Mouse (Mus musculus): ENCODE measurements around the gene Gm44503. TPM values are rescaled to one million over a fixed set of nuclear protein-coding genes. Genes with fewer than 3 reads are reported as not detected.

The Gm44503 gene
- polyA plus RNA-seq (2015; fragmentation: Nextera tagmentation; extraction: Ambion mirVana), result not detected in 2 replicates

DNA sequence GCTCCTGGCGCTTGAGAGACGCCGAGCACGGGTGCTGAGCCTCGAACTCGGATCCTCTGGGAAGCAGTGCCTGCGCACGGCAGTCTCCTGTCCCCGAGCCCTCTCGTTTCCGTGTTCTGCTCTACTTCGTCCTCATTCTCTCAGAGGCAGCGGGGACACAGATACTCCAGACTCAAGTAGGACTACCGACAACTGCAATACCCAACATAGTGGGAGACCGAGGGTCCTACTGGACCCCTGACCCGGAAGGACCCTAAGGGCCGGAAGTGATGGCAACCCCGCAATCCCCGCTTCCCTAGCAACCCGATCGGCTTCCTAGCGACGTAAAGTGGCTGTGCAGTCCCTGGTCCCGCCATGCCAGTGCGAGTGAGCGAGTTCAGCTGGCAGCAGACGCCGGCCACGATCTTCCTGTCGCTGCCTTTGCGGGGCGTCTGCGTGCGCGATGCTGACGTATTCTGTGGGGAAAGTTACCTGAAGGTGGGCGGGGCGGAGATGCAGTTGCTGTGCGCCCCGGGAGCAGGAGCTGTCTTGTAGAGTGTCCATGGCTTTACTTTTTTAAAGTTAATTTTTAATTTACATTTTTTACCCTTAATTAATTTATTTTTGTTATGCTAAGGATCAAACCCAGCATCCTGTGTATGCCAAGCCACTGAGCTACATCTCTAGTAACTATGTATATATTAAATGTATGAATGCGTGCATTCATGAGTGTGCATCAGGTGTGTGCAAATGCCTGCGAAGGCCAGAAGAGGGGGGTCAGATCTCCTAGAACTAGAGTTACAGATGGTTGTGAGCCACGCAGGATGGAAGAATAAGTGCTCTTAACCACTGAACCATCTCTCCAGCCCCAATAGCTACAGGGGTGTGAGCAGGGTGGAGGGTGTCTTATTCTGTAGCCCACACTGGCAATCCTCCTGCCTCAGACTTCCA, at the start of gene Gm44503, which contains the start of gene Dyx1c1:
TSS of gene Gm44503 (plus strand) at position 332 of the 930 bp plus-strand sequence.
TSS of gene Dyx1c1 (plus strand) at position 265 of the 930 bp plus-strand sequence.
- Histone ChIP-seq H3K9ac (replicated peaks) (peak within 1 kb of the TSS; percentile 57), H3K27me3 (no peaks in the 10 kb centered on the region), H3K4me3 (replicated peaks) (peak within 1 kb of the TSS; percentile 58), H3K9me3 (no peaks in the 10 kb centered on the region), H3K4me1 (replicated peaks) (peaks cover 9% of the 10 kb centered on the region), H3K27ac (0 out of 2 replicates have a peak within 1 kb of the TSS, but pooled peaks have one; percentile 14), H3K4me2 (replicated peaks) (peak within 1 kb of the TSS; percentile 65), H3K36me3 (no peaks in the 10 kb centered on the region)
- ATAC-seq, result peak; percentile 98
- WGBS, result 2% methylated on average over 43 of the region's 43 CpGs

- no peak overlapping the region for H3K4me3 ChIP-seq (replicated peaks)
- no peaks in the 10 kb centered on the region for H3K9me3 ChIP-seq
- 94% methylated on average over 2 of the region's 2 CpGs for WGBS
- H3K9ac ChIP-seq (replicated peaks), result no peak overlapping the region
- H3K36me3 ChIP-seq, result 0 out of 2 replicates have a peak, but pooled peaks cover 6% of the 10 kb centered on the region
- ATAC-seq, result no peak
- H3K4me1 ChIP-seq (replicated peaks), result no peaks in the 10 kb centered on the region
- no peak overlapping the region for H3K4me2 ChIP-seq (replicated peaks)
- no peak overlapping the region for H3K27ac ChIP-seq
- no peaks in the 10 kb centered on the region for H3K27me3 ChIP-seq
These were observed 47.3 kb upstream of the Gm44503 start for GRCm38 (mm10) chr9:72911381-72911780.

GRCm38 (mm10) chr9:72913551-72913950, 45.1 kb upstream of the Gm44503 start:
- Histone ChIP-seq H3K27me3 (no peaks in the 10 kb centered on the region), H3K9me3 (no peaks in the 10 kb centered on the region), H3K4me3 (replicated peaks) (no peak overlapping the region), H3K4me2 (replicated peaks) (no peak overlapping the region), H3K27ac (no peak overlapping the region), H3K36me3 (0 out of 2 replicates have a peak, but pooled peaks cover under 1% of the 10 kb centered on the region), H3K9ac (replicated peaks) (no peak overlapping the region), H3K4me1 (replicated peaks) (no peaks in the 10 kb centered on the region)
- WGBS, result 80% methylated on average over 6 of the region's 6 CpGs
- ATAC-seq, result no peak

- no peak for ATAC-seq
- 79% methylated on average over 7 of the region's 7 CpGs for WGBS
- no peaks in the 10 kb centered on the region for H3K4me1 ChIP-seq (replicated peaks)
These were observed 42.9 kb upstream of the Gm44503 start for GRCm38 (mm10) chr9:72915728-72916127.

DNA sequence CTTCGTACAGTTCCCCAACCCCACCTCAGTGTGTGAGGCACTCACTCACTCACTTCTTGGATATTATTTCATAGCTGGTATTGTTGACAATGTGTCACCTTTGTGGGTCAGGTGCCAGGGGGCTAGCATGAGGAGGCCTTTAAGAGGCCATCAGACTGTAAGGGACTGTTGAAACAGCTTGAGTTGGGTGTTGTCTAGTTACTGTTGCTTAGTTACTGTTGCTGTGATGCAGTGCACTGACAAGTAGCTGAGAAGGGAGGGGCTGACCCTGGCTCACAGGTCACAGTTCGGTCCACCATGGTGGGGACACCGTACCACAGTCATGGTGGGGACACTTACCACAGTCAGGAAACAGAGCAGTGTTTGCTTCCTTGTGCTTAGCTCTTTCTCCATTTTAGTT, 35.6 kb upstream of the Gm44503 start:
- no peaks in the 10 kb centered on the region for H3K9me3 ChIP-seq
- H3K9ac ChIP-seq (replicated peaks), result no peak overlapping the region
- no peak overlapping the region for H3K27ac ChIP-seq
- no peak for ATAC-seq
- H3K4me3 ChIP-seq (replicated peaks), result no peak overlapping the region
- H3K4me2 ChIP-seq (replicated peaks), result no peak overlapping the region
- peaks cover 24% of the 10 kb centered on the region for H3K4me1 ChIP-seq (replicated peaks)
- WGBS, result 83% methylated on average over 3 of the region's 3 CpGs
- H3K27me3 ChIP-seq, result peaks cover 7% of the 10 kb centered on the region; the same call in 1 of the 2 replicates
- H3K36me3 ChIP-seq, result no peaks in the 10 kb centered on the region

More at GRCm38 (mm10) chr9:72915728-72916127, 42.9 kb upstream of the Gm44503 start:
- Histone ChIP-seq H3K4me3 (replicated peaks) (no peak overlapping the region), H3K36me3 (no peaks in the 10 kb centered on the region), H3K9me3 (no peaks in the 10 kb centered on the region), H3K9ac (replicated peaks) (no peak overlapping the region; the same call in 1 of the 2 replicates), H3K27ac (no peak overlapping the region), H3K27me3 (no peaks in the 10 kb centered on the region), H3K4me2 (replicated peaks) (no peak overlapping the region)

- H3K27me3 ChIP-seq, result peaks cover 7% of the 10 kb centered on the region; the same call in 1 of the 2 replicates
- WGBS, result under 1% methylated on average over 83 of the region's 108 CpGs
- no peaks in the 10 kb centered on the region for H3K36me3 ChIP-seq
- peak within 1 kb of the TSS; percentile 94 for H3K9ac ChIP-seq (replicated peaks)
- ATAC-seq, result peak; percentile 90
- H3K27ac ChIP-seq, result peak within 1 kb of the TSS; percentile 86
- H3K4me1 ChIP-seq (replicated peaks), result peaks cover 27% of the 10 kb centered on the region
- H3K9me3 ChIP-seq, result no peaks in the 10 kb centered on the region
- peak within 1 kb of the TSS; percentile 81 for H3K4me3 ChIP-seq (replicated peaks)
- H3K4me2 ChIP-seq (replicated peaks), result peak within 1 kb of the TSS; percentile 91
These were observed 33.4 kb upstream of the Gm44503 start, which contains the start of gene Pygo1 for GRCm38 (mm10) chr9:72925021-72925934. Pygo1 (plus strand) TSS chr9:72925645.

- peak; percentile 69 for ATAC-seq
- peak overlapping the region; percentile 94 for H3K9ac ChIP-seq (replicated peaks)
- H3K36me3 ChIP-seq, result no peaks in the 10 kb centered on the region
- peak overlapping the region; percentile 91 for H3K4me2 ChIP-seq (replicated peaks)
- H3K4me3 ChIP-seq (replicated peaks), result peak overlapping the region; percentile 81
- H3K27ac ChIP-seq, result peak overlapping the region; percentile 86
- H3K4me1 ChIP-seq (replicated peaks), result peaks cover 27% of the 10 kb centered on the region
- peaks cover 7% of the 10 kb centered on the region; the same call in 1 of the 2 replicates for H3K27me3 ChIP-seq
- under 1% methylated on average over 20 of the region's 20 CpGs for whole genome bisulfite sequencing
- no peaks in the 10 kb centered on the region for H3K9me3 ChIP-seq
These were observed 32.8 kb upstream of the Gm44503 start for GRCm38 (mm10) chr9:72925935-72926258.

- Histone ChIP-seq H3K4me3 (replicated peaks) (no peak overlapping the region), H3K9me3 (no peaks in the 10 kb centered on the region), H3K4me1 (replicated peaks) (peaks cover 23% of the 10 kb centered on the region), H3K27me3 (no peaks in the 10 kb centered on the region), H3K27ac (no peak overlapping the region), H3K4me2 (replicated peaks) (no peak overlapping the region), H3K36me3 (peaks cover 16% of the 10 kb centered on the region; the same call in 1 of the 2 replicates), H3K9ac (replicated peaks) (no peak overlapping the region)
- WGBS, result 86% methylated on average over 13 of the region's 13 CpGs
- ATAC-seq, result no peak
These were observed 27.4 kb upstream of the Gm44503 start for GRCm38 (mm10) chr9:72931166-72931790.

DNA sequence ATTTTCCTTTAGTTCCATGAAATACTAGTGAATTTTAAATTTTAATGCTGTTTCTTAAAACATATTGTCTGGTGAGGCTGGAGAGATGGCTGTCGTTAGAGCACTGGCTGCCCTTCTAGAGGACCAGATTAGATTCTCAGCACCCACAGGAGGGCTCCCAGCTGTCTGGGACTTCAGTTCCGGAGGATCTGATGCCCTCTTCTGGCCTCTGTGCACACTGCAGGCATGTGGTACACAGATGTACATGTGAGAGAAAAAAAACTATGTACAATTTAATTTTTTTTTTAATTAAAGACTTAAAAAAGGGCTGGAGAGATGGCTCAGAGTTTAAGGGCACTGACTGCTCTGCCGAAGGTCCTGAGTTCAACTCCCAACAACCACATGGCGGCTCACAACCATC, 23.3 kb upstream of the Gm44503 start:
- Histone ChIP-seq H3K4me3 (replicated peaks) (no peak overlapping the region), H3K4me1 (replicated peaks) (0 out of 2 replicates have a peak, but pooled peaks cover 5% of the 10 kb centered on the region), H3K27me3 (no peaks in the 10 kb centered on the region), H3K9ac (replicated peaks) (no peak overlapping the region), H3K9me3 (no peaks in the 10 kb centered on the region), H3K36me3 (peaks cover 16% of the 10 kb centered on the region; the same call in 1 of the 2 replicates), H3K4me2 (replicated peaks) (no peak overlapping the region), H3K27ac (no peak overlapping the region)
- WGBS, result 90% methylated on average over 4 of the region's 4 CpGs
- no peak for ATAC-seq

- Histone ChIP-seq H3K4me2 (replicated peaks) (no peak overlapping the region), H3K27ac (no peak overlapping the region), H3K36me3 (peaks cover 16% of the 10 kb centered on the region; the same call in 1 of the 2 replicates), H3K4me1 (replicated peaks) (0 out of 2 replicates have a peak, but pooled peaks cover 5% of the 10 kb centered on the region), H3K4me3 (replicated peaks) (no peak overlapping the region), H3K9me3 (no peaks in the 10 kb centered on the region), H3K9ac (replicated peaks) (no peak overlapping the region), H3K27me3 (no peaks in the 10 kb centered on the region)
- ATAC-seq, result no peak
- WGBS, result 78% methylated on average over 2 of the region's 2 CpGs
These were observed 22.4 kb upstream of the Gm44503 start for GRCm38 (mm10) chr9:72936301-72936700.

DNA sequence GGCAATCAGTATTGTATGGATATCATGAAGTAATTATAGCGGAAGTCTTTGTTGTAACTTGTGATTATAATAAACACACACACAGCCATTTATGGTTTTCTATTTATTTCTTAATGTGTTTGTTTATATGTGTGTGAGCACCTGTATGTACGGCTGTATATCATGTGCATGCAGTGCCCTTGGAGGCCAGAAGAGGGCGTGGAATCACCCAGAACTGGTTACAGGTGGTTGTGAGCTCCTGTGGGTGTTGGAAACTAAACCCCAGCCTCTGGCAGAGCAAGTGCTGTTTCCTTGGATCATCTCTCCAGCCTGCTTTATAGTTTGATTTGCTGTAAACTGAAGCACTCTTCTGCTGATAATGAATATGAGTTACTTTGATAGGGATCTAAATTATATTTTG, 15.2 kb upstream of the Gm44503 start:
- Histone ChIP-seq H3K4me2 (replicated peaks) (no peak overlapping the region), H3K4me1 (replicated peaks) (no peaks in the 10 kb centered on the region), H3K4me3 (replicated peaks) (no peak overlapping the region), H3K9ac (replicated peaks) (no peak overlapping the region), H3K27ac (no peak overlapping the region), H3K36me3 (peaks cover 35% of the 10 kb centered on the region), H3K27me3 (no peaks in the 10 kb centered on the region), H3K9me3 (no peaks in the 10 kb centered on the region)
- ATAC-seq, result no peak
- 60% methylated on average over 3 of the region's 3 CpGs for WGBS
